Mouse (Mus musculus) embryo, embryonic 11.5 days (tissue): ENCODE measurements around the gene Hist2h4.
"Not testable (repeated sequence)": the region's sequence is repeated elsewhere in the genome, so short reads cannot be mapped to it uniquely, and the experiment has no call there.

Experiments used
- DNase-seq: peaks from one replicate; pipeline ENCODE4 v3.0.0-alpha.2; 2012; ENCODE audit warnings: low read depth, low spot score

Gene Hist2h4

DNA sequence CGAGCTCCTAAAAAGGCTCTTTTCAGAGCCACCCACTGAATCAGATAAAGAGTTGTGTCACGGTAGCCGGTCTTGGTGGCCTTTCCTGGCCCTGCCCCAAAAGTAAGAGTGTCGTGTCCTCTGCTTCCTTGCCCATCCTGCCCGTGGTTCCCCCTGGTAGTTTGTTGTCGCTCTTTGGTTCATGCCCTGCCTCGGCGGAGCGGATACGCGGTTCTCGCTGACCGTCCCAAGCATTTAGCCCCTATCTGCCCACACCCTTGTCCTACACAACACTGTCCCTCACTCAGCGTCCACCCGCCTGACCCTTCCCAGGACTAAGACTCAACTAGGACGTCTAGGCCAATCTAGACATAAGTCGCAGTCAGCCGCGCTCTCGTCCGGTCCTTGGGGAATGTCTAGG lies 17.1 kb downstream of the Hist2h4 start:
- not testable (repeated sequence) for DNase-seq

DNA sequence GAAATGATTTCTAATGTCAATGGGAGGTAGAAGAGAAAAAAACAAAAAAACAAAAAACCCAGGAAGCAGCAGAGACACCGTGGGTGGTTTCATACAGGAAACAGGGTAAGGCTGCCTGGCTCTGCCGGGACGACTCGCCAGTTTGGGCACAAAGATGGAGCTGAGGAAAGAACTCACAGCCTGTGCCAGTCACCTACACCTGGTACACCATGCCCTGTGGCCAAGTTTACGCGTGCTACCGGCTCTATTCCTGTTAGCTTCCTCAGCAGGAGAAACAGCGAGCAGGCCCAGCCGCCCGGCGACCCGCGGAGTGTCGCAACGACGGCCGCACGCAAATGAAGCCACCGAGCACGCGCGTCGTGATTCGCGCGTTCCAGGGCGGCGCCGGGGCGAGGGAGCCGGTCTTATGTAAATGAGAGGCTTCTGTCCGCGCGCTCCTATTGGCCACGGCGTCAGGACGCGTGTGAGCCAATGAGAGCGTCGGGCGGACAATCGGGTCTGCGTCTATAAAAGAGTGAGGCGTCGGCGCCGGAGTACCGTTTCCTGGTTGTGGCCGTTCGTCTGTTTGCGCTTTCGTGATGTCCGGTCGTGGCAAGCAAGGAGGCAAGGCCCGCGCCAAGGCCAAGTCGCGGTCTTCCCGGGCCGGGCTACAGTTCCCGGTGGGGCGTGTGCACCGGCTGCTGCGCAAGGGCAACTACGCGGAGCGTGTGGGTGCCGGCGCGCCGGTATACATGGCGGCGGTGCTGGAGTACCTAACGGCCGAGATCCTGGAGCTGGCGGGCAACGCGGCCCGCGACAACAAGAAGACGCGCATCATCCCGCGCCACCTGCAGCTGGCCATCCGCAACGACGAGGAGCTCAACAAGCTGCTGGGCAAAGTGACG lies 17.9 kb downstream of the Hist2h4 start, which contains the start of gene Hist2h2aa1:
Hist2h2aa1 (plus strand) TSS at position 495 of the 884 bp plus-strand sequence.
- DNase-seq: not testable (repeated sequence)

DNA sequence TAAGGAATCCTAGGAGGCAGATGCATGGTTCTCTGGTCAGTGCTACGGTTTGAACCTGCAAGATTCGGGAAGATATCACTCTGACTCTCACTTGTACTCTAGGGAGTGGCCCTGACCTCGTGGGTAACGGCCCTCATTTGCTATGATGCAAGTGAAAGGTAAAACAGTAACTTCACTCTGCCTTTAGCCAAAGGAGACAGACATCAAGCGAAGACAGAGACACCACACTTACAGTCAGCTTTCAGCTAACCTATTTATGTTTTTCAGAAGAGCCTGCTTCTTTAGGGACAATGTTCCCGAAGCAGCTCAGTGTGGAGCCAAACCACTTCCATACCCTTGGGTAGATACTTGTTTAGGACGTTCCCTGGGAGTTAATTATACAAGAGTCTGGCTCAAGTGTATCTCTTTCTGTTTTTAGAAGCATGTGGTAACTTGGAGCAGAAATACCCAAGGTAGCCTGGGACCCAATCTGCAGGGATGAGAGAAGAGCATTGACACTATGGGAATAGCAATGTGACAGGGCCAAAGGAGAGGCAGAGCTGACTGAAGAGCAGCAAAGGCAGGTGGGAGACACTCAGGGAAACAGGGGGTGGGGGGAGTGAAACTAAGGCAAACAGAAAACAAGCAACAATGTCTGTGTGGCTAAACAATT lies 19.1 kb downstream of the Hist2h4 start:
- no peak for DNase-seq

DNA sequence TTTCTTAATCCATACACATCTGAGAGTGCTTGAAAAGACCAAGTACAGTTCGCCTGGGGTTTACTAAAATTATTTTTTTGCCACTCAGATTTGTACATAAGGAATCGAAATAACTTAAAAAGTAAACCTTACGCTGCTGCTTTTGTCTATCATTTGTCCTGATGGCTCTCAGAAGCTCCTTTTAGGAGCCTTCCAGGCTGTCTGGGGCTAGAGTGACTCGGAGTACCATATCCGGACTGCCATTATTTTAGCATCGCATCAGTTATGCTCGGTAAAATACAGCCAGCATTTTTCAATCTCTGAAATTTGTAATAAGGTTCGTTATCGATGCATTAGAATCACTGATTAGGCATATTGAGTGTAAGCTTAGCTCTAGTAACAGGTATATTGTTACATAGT lies 22.3 kb downstream of the Hist2h4 start:
- DNase-seq: no peak

DNA sequence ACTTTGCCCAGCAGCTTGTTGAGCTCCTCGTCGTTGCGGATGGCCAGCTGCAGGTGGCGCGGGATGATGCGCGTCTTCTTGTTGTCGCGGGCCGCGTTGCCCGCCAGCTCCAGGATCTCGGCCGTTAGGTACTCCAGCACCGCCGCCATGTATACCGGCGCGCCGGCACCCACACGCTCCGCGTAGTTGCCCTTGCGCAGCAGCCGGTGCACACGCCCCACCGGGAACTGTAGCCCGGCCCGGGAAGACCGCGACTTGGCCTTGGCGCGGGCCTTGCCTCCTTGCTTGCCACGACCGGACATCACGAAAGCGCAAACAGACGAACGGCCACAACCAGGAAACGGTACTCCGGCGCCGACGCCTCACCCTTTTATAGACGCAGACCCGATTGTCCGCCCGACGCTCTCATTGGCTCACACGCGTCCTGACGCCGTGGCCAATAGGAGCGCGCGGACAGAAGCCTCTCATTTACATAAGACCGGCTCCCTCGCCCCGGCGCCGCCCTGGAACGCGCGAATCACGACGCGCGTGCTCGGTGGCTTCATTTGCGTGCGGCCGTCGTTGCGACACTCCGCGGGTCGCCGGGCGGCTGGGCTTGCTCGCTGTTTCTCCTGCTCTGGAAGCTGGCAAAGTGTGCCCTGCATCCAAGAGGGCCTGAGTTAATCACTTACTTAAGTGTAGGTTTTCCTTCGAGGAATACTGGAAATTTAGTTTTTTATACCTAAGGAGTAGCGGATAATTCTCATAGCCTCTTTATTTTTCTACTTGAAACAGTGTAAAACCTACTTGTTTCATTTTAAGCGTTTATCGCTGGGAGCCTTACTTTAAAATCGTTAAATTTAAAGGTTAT lies 22.9 kb downstream of the Hist2h4 start, which contains the start of gene Hist2h2aa2:
Hist2h2aa2 (minus strand) TSS at position 328 of the 850 bp plus-strand sequence.
- DNase-seq: not testable (repeated sequence)

DNA sequence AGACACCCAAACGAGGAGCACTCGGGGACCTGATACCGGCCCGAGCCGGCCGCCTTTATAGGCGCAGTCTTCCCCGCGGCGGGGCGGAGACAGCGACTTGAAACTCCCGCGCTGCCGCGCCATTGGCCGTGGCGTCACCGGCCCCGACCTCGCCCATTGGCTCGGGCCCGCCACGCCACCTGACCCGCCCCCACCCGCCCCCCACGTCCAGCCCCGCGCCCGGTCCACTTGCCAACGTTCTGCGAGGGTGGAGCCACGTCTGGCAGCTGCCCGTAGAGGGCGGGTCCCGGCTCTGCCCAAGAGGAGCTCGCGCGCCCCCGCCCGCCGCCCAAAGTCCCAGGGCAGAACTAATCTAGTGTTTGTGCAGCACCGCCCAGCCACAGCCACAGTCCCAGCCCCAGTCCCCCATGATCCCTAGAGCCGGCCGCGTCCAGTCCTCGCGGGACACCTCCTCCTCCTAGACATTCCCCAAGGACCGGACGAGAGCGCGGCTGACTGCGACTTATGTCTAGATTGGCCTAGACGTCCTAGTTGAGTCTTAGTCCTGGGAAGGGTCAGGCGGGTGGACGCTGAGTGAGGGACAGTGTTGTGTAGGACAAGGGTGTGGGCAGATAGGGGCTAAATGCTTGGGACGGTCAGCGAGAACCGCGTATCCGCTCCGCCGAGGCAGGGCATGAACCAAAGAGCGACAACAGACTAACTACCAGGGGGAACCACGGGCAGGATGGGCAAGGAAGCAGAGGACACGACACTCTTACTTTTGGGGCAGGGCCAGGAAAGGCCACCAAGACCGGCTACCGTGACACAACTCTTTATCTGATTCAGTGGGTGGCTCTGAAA lies 23.9 kb downstream of the Hist2h4 start, which contains the start of gene Hist2h3c2:
Hist2h3c2 (minus strand) TSS at position 174 of the 840 bp plus-strand sequence.
- DNase-seq: not testable (repeated sequence)

DNA sequence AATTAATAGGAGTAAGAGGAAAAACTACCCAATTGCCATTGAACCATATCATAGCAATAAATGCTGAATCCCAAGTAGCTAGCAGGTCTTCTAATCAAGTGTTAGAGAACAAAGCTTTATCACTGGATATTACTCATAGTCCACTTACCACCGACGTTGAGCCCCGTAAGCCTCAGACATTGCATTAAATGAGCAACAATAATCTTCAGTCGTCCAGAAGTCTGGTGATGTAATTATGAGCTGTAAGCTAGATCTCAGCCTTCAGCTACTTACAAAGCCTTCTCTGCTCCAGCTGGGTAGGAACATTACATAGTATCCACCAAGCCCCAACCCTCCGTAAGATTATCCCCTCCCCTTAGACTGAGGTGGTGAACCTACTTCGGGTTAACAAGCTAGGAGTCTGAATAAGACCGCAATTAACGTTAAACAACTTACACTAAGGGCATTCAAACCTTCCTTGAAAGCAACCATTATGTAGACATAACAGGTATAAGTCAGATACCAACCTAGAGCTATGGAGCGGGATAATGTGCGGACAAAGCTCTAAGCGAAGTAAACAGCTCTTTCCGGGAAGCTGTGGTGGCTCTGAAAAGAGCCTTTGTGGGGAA lies 25.1 kb downstream of the Hist2h4 start:
- DNase-seq: no peak

DNA sequence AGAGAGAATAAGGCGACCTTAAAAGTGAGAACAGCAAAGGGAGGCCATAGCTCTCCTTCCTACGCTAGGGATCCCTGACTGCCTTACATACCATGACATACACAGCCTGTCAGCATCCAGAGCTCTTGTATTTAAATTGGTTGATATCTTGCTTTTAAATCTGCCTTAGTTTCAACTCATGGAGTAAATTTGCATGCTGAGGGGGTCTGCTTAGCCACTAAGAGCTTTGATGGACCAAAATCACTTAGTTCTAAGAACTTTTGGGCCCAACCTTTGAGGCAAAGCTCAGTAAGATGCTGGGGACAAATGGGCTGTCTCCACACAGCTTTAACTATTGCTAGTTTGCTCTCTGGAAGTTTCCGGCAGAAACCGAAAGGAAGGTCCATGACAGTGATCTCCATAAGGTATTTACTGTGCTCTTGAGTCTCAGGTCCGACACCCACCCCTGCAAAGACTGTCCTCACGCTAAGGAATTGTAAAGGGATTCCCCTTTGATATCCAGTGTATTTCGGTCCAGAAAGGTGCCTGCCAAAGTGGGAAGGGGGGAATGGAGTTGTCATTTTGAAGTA lies 25.7 kb downstream of the Hist2h4 start:
- no peak for DNase-seq

DNA sequence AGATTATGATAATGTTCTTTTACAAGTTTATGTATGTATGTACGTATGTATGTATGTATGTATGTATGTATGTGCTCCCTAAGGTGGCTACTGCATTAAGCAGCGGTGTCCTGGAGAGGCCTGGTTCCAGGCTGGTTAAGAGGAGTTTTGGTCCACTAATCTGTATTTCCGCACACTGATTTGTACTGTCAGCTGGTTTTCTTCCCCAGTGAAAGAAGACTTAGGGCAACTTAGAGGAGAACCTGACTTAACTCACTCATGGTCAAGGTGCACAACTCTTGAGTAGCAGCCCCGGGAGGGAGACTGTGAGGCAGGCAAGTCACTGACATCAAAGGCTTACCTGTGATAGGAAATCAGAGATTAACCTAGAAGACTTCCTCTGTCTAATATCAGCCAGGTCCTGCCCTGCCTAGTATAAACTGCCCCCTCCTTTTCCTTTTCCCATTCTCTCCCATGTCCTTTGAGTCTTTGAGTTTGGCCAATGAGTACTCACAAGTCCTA lies 26.2 kb downstream of the Hist2h4 start:
- no peak for DNase-seq

DNA sequence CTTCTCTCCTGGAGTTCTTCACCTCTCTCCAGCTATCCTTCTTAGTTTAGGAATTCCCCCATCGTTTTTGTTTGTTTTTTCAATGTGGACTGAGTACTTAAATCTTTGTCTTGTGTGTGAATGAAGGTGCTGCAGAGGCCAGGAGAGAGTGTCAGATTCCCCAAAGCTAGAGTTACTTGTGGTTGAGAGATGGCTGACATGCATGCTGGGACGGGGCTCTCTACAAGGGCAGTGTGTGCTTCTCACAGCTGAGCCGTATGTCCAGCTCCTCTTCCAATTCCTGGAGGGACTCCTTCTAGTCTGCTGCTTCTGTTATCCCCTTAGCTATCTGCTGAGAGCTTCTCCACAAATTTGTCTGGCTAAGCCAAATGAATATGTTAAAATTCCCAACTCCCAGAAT lies 27.3 kb downstream of the Hist2h4 start:
- no peak for DNase-seq

DNA sequence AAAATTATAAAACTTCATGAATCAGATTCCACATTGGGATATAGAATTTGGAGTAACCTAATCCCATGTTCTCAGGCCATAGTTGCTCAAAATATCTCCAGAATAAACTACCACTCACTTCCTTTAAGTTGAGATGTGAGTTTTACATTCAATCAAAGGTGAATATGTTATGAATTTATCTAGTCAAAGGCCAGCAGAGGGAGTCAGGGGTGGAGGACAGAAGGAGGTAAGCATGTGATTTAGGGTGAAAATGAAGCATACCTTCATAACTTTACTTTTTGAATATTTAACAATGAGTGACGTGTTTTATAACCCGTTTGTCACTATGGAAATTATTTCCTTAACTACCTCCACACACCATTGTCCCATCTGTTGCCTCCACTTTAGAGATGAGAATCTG lies 28.2 kb downstream of the Hist2h4 start:
- no peak for DNase-seq

DNA sequence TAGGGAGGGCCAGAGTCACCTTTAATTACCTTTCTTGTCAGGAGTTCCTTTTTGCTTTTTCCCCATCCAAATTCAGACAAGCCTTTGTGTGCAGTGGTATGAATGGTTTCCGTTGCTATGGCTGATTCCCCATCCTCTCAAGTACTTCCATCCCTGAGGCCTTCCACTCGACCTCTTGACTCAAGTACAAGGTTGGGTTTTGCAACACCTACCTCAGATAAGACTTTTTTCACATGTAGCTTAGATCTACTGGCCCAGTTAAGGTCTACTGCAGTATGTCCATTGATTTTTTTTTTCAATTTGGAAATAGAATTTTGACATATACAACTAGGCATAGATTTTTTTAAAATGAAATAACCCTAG lies 31.4 kb downstream of the Hist2h4 start:
- no peak for DNase-seq

DNA sequence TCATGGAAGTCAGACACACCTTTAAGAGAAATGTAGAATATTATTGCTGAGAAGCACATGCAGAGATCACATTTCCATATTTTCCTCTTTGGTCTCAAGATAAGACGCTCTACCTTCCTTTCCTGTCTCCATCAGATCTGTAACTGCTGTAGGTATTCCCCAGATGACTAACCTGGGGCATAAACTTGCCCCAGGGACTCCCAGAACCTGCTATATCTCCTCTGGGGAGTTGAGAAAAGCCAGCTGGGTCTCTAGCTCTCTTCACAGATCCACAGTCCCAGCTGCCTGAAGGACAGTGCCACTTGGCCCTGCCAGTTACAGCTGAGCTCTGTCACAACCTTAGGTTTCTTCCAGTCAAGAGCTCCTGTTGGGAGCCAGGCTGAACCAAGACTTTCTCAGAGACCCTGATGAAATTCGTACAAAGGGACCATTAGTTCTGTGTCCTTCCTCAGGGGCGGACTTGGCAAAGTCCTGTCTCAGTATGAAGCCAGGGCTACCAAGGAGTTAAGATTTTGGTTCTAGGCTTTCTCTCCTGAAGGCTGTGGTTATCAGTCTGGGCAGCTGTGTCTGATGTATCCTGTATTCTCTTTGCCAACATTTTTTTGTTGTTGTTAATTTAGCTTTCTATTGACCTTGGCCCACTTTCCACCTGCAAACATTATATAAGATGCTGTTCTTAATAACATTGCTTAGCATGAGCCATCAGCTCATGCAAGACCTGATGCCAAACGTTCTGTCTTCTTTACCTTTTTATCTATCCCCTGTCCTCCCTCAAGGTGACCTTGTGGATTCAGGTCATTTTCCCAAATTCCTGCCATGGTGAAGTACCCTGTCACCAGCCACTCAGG lies 32.0 kb downstream of the Hist2h4 start:
- DNase-seq: no peak

DNA sequence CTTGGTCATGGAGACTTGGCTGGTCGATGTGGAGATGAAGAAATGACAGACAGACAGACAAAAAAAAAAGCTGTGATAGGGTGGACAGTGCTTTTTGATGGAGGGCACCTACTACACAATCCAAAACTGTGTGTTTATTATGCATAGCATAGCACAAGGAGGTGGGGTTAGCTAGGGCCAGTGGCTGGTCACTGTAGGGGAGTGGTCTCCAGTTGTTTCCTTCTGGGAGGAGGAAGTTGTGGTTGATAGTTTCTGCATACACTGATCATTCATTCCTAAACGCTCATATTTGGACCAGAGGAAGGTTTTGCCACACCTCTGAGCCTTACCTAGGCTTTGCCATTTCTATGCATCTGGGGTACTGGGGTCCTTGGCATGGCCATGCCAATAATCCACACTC lies 32.7 kb downstream of the Hist2h4 start:
- DNase-seq: no peak

DNA sequence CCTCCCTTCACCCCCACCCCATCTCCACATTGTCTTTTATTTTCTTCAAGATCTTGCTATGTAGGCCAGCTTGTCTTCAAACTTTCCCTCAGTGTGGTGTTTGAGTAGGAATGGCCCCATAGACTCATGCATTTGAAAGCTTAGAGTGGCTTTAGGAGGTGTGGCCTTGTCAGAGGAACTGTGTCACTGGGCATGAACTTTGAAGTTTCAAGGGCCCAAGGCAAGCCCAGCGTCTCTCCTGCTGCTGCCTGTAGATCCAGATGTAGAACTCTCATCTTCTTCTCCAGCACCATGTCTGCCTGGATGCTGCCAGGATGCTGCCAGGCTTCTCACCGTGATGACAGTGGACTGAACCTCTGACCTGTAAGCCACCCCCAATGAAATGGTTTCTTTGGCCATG lies 34.3 kb downstream of the Hist2h4 start:
- DNase-seq: no peak

DNA sequence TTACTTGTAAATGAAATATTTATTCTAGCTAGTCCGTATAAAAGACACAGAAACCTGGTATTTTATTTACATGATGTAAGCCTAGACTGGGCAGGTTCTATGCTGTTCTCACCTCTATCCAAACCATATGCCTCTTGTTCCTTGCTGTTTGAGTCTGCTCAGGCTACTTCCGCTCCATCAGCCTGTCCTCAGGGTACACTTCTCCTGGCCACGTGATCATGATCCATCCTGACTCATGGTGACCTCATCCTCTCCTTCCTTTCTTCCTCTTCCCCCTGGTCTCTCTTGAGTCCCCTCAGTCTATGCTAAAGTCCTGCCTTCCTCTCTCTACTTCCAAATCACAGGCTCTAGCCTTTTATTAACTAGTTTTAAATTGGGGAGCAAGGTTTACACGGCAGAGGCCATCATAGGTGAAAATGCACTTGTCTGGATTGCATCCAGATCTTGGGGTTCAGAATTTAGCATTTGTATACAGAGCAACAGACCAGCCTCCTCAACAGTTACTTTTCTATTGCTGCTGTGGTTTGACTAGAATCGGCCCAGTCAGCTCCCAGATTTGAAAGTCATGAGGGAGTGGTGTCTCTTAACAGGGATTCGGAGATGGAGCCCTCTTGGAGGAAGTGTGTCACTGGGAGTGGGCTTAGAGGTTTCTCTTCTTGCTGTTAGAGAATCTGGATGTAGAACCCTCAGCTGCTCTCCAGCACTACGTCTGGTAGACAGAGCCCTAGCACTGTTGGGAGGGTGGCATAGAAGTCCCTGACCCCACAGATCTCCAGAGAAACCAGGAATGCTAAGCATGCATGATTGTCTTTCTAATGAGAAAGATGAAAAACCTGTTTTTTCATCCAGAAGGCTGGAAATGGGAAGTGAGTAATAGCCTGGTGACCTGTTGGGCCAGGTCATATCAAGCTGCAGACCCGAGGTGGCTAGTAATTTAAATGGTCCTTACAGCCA lies 36.1 kb downstream of the Hist2h4 start:
- no peak for DNase-seq

DNA sequence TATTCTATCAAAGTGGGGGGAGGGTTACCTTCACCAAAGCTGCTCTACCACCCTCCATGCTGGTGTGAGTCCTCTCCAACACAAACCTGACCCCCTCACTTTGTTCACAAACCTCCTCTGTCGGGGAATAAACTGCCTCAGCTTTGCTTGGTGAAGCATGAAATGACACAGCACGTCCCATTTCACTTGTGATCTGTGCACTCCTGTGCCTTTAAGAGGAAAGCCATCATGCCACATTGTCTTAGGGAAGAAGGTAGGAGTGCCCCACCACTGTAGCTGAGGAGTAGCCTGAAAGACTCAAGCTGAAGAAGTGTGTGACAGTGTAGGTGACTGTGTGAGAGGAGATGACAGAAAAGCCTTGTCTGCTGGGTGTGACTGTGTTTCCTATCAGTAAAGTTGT lies 37.7 kb downstream of the Hist2h4 start:
- DNase-seq: no peak

DNA sequence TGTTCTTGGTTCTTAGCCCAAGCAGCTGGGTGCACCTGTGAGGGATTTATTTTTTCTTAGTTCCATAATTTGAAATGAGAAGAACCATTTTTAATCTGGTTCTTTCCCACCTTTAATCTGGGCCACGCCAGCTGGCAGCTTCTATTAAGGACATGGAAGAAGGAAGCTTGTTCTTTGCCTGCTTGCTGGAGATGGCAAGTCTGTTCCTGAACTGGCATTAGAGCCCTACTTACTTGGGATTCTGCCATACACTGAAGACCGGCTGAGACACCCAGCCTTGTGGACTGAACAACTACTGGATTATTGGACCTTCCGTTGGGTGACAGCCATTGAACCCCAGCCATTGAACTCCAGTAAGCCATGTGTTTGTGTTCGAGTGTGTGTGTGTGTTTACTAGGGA lies 40.3 kb downstream of the Hist2h4 start:
- DNase-seq: no peak
